Mouse (Mus musculus) MEL (cell line): ENCODE data around the gene Ttll11. TPM values are rescaled to one million over a fixed set of nuclear protein-coding genes. Genes with fewer than 3 reads are reported as not detected.

ENCODE experiments used
- DNase-seq: peaks from one replicate; pipeline ENCODE4 v3.0.0; 2011; ENCODE audit warnings: low read depth, low spot score
- H3K27ac ChIP-seq: 2 replicates; pipeline ENCODE4 v1.5.1; 2012; ENCODE audit warnings: low read depth, mild to moderate bottlenecking, control low read depth, low read length, moderate library complexity; ENCODE audit not compliant: control insufficient read depth
- H3K27me3 ChIP-seq, 2 experiments: fragments of 150-350 bp in 1 of 2; sonication (generic) in 1 of 2; 2 replicates each; pipeline ENCODE4 v1.6.1; 2012; ENCODE audit warnings: low read length in 2 of 2, mild to moderate bottlenecking in 2 of 2, improper control_type of control experiment in 1 of 2, moderate library complexity in 1 of 2; ENCODE audit not compliant: insufficient read depth in 2 of 2, control insufficient read depth in 1 of 2
- H3K36me3 ChIP-seq, 2 experiments: 2 replicates each; pipeline ENCODE4 v1.6.1; 2012 to 2014; ENCODE audit warnings: low read length in 2 of 2, improper control_type of control experiment in 1 of 2, inconsistent platforms in 1 of 2, mild to moderate bottlenecking in 1 of 2; ENCODE audit not compliant: insufficient read depth in 2 of 2, control insufficient read depth in 1 of 2
- H3K4me1 ChIP-seq, 2 experiments: fragments of 150-350 bp in 1 of 2; sonication (generic) in 1 of 2; 2 replicates each; pipeline ENCODE4 v1.6.1; 2012; ENCODE audit warnings: low read length in 2 of 2, improper control_type of control experiment in 1 of 2, mild to moderate bottlenecking in 1 of 2; ENCODE audit not compliant: insufficient read depth in 2 of 2, control insufficient read depth in 1 of 2
- H3K4me3 ChIP-seq, 2 experiments: fragments of 150-350 bp in 1 of 2; sonication (generic) in 1 of 2; 2 replicates each; pipeline ENCODE4 v1.5.1; 2012; ENCODE audit warnings: low read depth in 2 of 2, low read length in 2 of 2, mild to moderate bottlenecking in 2 of 2, moderate library complexity in 2 of 2, control low read depth in 1 of 2, improper control_type of control experiment in 1 of 2; ENCODE audit not compliant: control insufficient read depth in 1 of 2, insufficient read depth in 1 of 2
- H3K79me2 ChIP-seq: 2 replicates; pipeline ENCODE4 v1.6.1; 2012; ENCODE audit warnings: mild to moderate bottlenecking, low read length, moderate library complexity; ENCODE audit not compliant: control insufficient read depth, poor library complexity, insufficient read depth
- H3K9ac ChIP-seq: 2 replicates; pipeline ENCODE4 v1.6.1; 2012; ENCODE audit warnings: low read depth, mild to moderate bottlenecking, control low read depth, low read length, moderate library complexity; ENCODE audit not compliant: control insufficient read depth, poor library complexity, severe bottlenecking
- H3K9me3 ChIP-seq: fragments of 150-350 bp; sonication (generic); replicated peaks from 2 replicates; pipeline ENCODE4 v1.6.1; 2012; ENCODE audit warnings: mild to moderate bottlenecking, low read length, improper control_type of control experiment, moderate library complexity; ENCODE audit not compliant: insufficient read depth
- CHD1 ChIP-seq: IDR thresholded peaks from 2 replicates; pipeline ENCODE4 v1.6.1; 2012; ENCODE audit warnings: low read depth, mild to moderate bottlenecking, inconsistent platforms, low read length, improper control_type of control experiment
- CHD2 ChIP-seq: IDR thresholded peaks from 2 replicates; pipeline ENCODE4 v1.6.1; 2011; ENCODE audit warnings: low read length, improper control_type of control experiment
- CTCF ChIP-seq, 3 experiments: IDR thresholded peaks in 2 of 3; conservative IDR thresholded peaks in 1 of 3; 2 replicates each; pipeline ENCODE4 v1.5.1; 2011 to 2012; ENCODE audit warnings: low read length in 3 of 3, low read depth in 2 of 3, mild to moderate bottlenecking in 2 of 3, improper control_type of control experiment in 1 of 3, inconsistent platforms in 1 of 3, mixed read lengths in 1 of 3, moderate library complexity in 1 of 3; ENCODE audit not compliant: control insufficient read depth in 1 of 3, insufficient read depth in 1 of 3, poor library complexity in 1 of 3, severe bottlenecking in 1 of 3
- ELF1 ChIP-seq: IDR thresholded peaks from 2 replicates; pipeline ENCODE4 v1.6.1; 2014; ENCODE audit warnings: low read depth, mild to moderate bottlenecking, inconsistent platforms, low read length, improper control_type of control experiment, moderate library complexity
- EP300 ChIP-seq, 2 experiments: IDR thresholded peaks; 2 replicates each; pipeline ENCODE4 v1.6.1; 2011; ENCODE audit warnings: improper control_type of control experiment in 2 of 2, low read length in 2 of 2, low read depth in 1 of 2, mild to moderate bottlenecking in 1 of 2
- ETS1 ChIP-seq: IDR thresholded peaks from 2 replicates; pipeline ENCODE4 v1.6.1; 2012; ENCODE audit warnings: low read depth, mild to moderate bottlenecking, inconsistent platforms, low read length, improper control_type of control experiment, moderate library complexity
- HCFC1 ChIP-seq: IDR thresholded peaks from 2 replicates; pipeline ENCODE4 v1.6.1; 2012; ENCODE audit warnings: low read depth, mild to moderate bottlenecking, inconsistent platforms, low read length, improper control_type of control experiment, moderate library complexity
- JUND ChIP-seq: IDR thresholded peaks from 2 replicates; pipeline ENCODE4 v1.6.1; 2011; ENCODE audit warnings: low read depth, mild to moderate bottlenecking, improper control_type of control experiment, low read length
- MEF2A ChIP-seq: IDR thresholded peaks from 2 replicates; pipeline ENCODE4 v1.6.1; 2014; ENCODE audit warnings: low read depth, mild to moderate bottlenecking, inconsistent platforms, low read length, improper control_type of control experiment; ENCODE audit not compliant: poor library complexity, insufficient replicate concordance, severe bottlenecking; ENCODE audit errors: extremely low read depth
- MYC ChIP-seq: IDR thresholded peaks from 2 replicates; pipeline ENCODE4 v1.6.1; 2011; ENCODE audit warnings: low read depth, mild to moderate bottlenecking, low read length, improper control_type of control experiment, moderate library complexity
- NELFE ChIP-seq: IDR thresholded peaks from 2 replicates; pipeline ENCODE4 v1.6.1; 2011; ENCODE audit warnings: low read depth, low read length, improper control_type of control experiment
- NRF1 ChIP-seq: IDR thresholded peaks from 2 replicates; pipeline ENCODE4 v1.6.1; 2014; ENCODE audit warnings: low read depth, mild to moderate bottlenecking, inconsistent platforms, low read length, improper control_type of control experiment, moderate library complexity; ENCODE audit not compliant: poor library complexity, insufficient read depth, severe bottlenecking
- POLR2A ChIP-seq, 2 experiments: IDR thresholded peaks; 2 replicates each; pipeline ENCODE4 v1.6.1; 2011 to 2012; ENCODE audit warnings: low read length in 2 of 2, mild to moderate bottlenecking in 2 of 2, control low read depth in 1 of 2, improper control_type of control experiment in 1 of 2, low read depth in 1 of 2, moderate library complexity in 1 of 2; ENCODE audit not compliant: control insufficient read depth in 1 of 2, insufficient read depth in 1 of 2, poor library complexity in 1 of 2
- POLR2AphosphoS2 ChIP-seq: IDR thresholded peaks from 2 replicates; pipeline ENCODE4 v1.6.1; 2011; ENCODE audit warnings: low read length, improper control_type of control experiment
- POLR2AphosphoS5 ChIP-seq: IDR thresholded peaks from 2 replicates; pipeline ENCODE4 v1.6.1; 2012; ENCODE audit warnings: low read depth, borderline replicate concordance, mild to moderate bottlenecking, inconsistent platforms, low read length, moderate library complexity, mixed read lengths
- RAD21 ChIP-seq: IDR thresholded peaks from 2 replicates; pipeline ENCODE4 v1.6.1; 2011; ENCODE audit warnings: mild to moderate bottlenecking, low read depth, low read length, improper control_type of control experiment
- SMC3 ChIP-seq: IDR thresholded peaks from 2 replicates; pipeline ENCODE4 v1.6.1; 2011; ENCODE audit warnings: low read depth, low read length, improper control_type of control experiment
- TBP ChIP-seq: IDR thresholded peaks from 2 replicates; pipeline ENCODE4 v1.8.0; 2011; ENCODE audit warnings: low read depth, low read length, improper control_type of control experiment
- TCF12 ChIP-seq: IDR thresholded peaks from 2 replicates; pipeline ENCODE4 v1.6.1; 2014; ENCODE audit warnings: low read depth, mild to moderate bottlenecking, inconsistent platforms, low read length, improper control_type of control experiment, moderate library complexity
- USF2 ChIP-seq, 2 experiments: IDR thresholded peaks; 2 replicates each; pipeline ENCODE4 v1.6.1; 2011 to 2012; ENCODE audit warnings: improper control_type of control experiment in 2 of 2, low read length in 2 of 2, borderline replicate concordance in 1 of 2, inconsistent platforms in 1 of 2, low read depth in 1 of 2, mild to moderate bottlenecking in 1 of 2; ENCODE audit not compliant: insufficient read depth in 1 of 2
- ZC3H11A ChIP-seq: IDR thresholded peaks from 2 replicates; pipeline ENCODE4 v1.6.1; 2012; ENCODE audit warnings: low read depth, mild to moderate bottlenecking, inconsistent platforms, low read length, improper control_type of control experiment
- ZKSCAN1 ChIP-seq: IDR thresholded peaks from 2 replicates; pipeline ENCODE4 v1.6.1; 2012; ENCODE audit warnings: low read depth, mild to moderate bottlenecking, inconsistent platforms, low read length, improper control_type of control experiment, moderate library complexity
- ZNF384 ChIP-seq: IDR thresholded peaks from 2 replicates; pipeline ENCODE4 v1.6.1; 2012; ENCODE audit warnings: low read depth, mild to moderate bottlenecking, inconsistent platforms, low read length, improper control_type of control experiment
- polyA plus RNA-seq, 2 experiments: library from polyadenylated mRNA; stranded (reverse) in 1 of 2; unstranded in 1 of 2; fragments of >175 nt in 1 of 2; fragments of >200 nt in 1 of 2; gene quantifications; 2 replicates each; pipeline versions ENCODE4 v1.2.1 to v1.2.4; 2012; ENCODE audit warnings: low replicate concordance in 2 of 2, low read depth in 1 of 2; ENCODE audit not compliant: insufficient read length in 2 of 2, insufficient read depth in 1 of 2, missing spikeins in 1 of 2
- total RNA-seq: library from RNA; depleted of rRNA; stranded (reverse); fragments of 300-350 nt; gene quantifications from 2 replicates; pipeline ENCODE4 v1.2.3, GENCODE M21; 2012

Ttll11 gene
- total and polyA plus RNA-seq, 3 experiments: 1.2 to 2.5 TPM; not detected in 1

- H3K9ac ChIP-seq: peak overlapping the region; percentile 48
- H3K79me2 ChIP-seq: no peaks in the 10 kb centered on the region
- peaks cover 8 to 21% of the 10 kb centered on the region in 2 experiments; a peak in 3 of 4 replicates for H3K4me1 ChIP-seq
- peak overlapping the region; percentile 63 for H3K27ac ChIP-seq
- peak; percentile 14; the same call in 1 of the 2 replicates for TF ChIP-seq NELFE
- TF ChIP-seq RAD21: peak; percentile 20
- no peak for TF ChIP-seq ZC3H11A
- TF ChIP-seq JUND: no peak
- TF ChIP-seq ZKSCAN1: no peak
- TF ChIP-seq POLR2A (IDR thresholded peaks at IDR 0.05; ENCODE audit: control insufficient read depth in 1 of 2, insufficient read depth in 1 of 2, low read depth in 1 of 2, low read length in 2 of 2, poor library complexity in 1 of 2): 0 out of 4 replicates have a peak, but pooled peaks of 1 of the 2 experiments have one; percentile 4
- peak; percentile 21 for TF ChIP-seq SMC3
- TF ChIP-seq CTCF (IDR thresholded peaks at IDR 0.05 in 2 of 3, conservative IDR thresholded peaks at IDR 0.05 in 1 of 3; ENCODE audit: control insufficient read depth in 1 of 3, insufficient read depth in 1 of 3, low read depth in 2 of 3, low read length in 3 of 3, poor library complexity in 1 of 3, severe bottlenecking in 1 of 3): peak; percentile 35 to 59 (median 46); a peak in 5 of 6 replicates
- no peak for TF ChIP-seq TCF12
- peak overlapping the region; percentile 41 to 60 for H3K4me3 ChIP-seq
- peak; percentile 78 for DNase-seq
- H3K27me3 ChIP-seq: no peaks in the 10 kb centered on the region
- H3K9me3 ChIP-seq: no peaks in the 10 kb centered on the region
- H3K36me3 ChIP-seq: peaks cover 0 to 10% of the 10 kb centered on the region in 2 experiments; a peak in 2 of 4 replicates
Measured at GRCm38 (mm10) chr2:35841841-35842420, 137.8 kb downstream of the Ttll11 start.

DNA sequence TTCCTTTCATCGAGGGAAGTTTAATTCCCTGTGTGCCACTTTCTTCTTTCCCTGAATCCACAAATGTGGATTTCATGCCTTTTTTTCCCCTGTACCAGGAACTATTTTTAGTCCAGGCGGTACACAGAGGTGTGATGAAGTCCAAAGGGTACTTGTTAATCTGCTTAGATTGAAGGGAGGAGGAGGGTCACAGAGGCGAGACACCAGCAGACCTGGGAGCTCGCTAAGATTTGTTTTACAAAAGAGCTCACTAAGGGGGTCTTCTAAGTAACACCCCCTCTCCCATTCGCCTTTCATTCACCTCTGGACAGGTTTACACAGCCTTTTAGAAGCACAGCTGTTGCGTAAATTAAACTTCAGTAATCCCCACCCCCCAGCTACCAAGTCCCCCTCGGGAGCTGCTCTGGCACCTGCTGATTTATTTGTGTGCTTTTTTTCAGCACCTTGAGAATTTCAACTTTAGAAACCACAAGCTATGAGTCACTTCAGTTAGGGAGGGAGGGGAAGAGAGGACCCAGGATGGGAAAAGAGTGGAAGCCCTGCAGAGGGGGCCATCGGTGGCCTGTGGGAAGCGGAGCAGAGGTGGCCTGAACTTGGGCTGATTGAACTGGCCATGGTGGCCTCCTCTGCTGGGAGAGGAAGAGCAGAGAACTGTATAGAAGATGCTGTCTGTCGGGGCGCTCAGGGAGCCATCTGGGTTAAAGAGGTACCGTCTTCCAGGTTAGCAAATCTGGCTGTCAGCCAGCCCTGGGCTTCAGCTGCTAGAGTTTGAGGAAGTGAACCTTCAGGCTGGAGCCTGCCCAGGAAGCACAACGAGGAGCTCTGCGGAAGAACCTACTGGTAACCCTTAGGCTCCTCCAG, 138.5 kb downstream of the Ttll11 start:
- Histone ChIP-seq H3K79me2 (no peaks in the 10 kb centered on the region), H3K27me3 (no peaks in the 10 kb centered on the region)
- DNase-seq: peak; percentile 95
- TF ChIP-seq POLR2AphosphoS2 (no peak), HCFC1 (peak; percentile 79), USF2 (IDR thresholded peaks at IDR 0.05; ENCODE audit: borderline replicate concordance in 1 of 2, insufficient read depth in 1 of 2, low read depth in 1 of 2, low read length in 2 of 2) (no peak), ZKSCAN1 (no peak), TBP (0 out of 2 replicates have a peak, but pooled peaks have one; percentile 17), ELF1 (peak; percentile 84), POLR2A (IDR thresholded peaks at IDR 0.05; ENCODE audit: control insufficient read depth in 1 of 2, insufficient read depth in 1 of 2, low read depth in 1 of 2, low read length in 2 of 2, poor library complexity in 1 of 2) (0 out of 4 replicates have a peak, but pooled peaks of 1 of the 2 experiments have one; percentile 12), CHD1 (no peak), POLR2AphosphoS5 (no peak), ETS1 (peak; percentile 79), EP300 (IDR thresholded peaks at IDR 0.05; ENCODE audit: low read depth in 1 of 2, low read length in 2 of 2) (peak in 1 of 2 experiments; percentile 48; a peak in 3 of 4 replicates), MYC (no peak), ZNF384 (peak; percentile 46; the same call in 1 of the 2 replicates), MEF2A (no peak), NELFE (no peak), NRF1 (0 out of 2 replicates have a peak, but pooled peaks have one; percentile 20), CHD2 (no peak)
- TF ChIP-seq, all 39 proteins: peak for 8
- Histone ChIP-seq H3K36me3 (peaks cover 0 to 10% of the 10 kb centered on the region in 2 experiments; a peak in 2 of 4 replicates), H3K4me3 (peak overlapping the region; percentile 27 to 41; a peak in 3 of 4 replicates), H3K9me3 (no peaks in the 10 kb centered on the region), H3K9ac (peak overlapping the region; percentile 48), H3K4me1 (peaks cover 8 to 21% of the 10 kb centered on the region in 2 experiments; a peak in 3 of 4 replicates), H3K27ac (peak overlapping the region; percentile 63)
